Mouse (Mus musculus): Measurements from ENCODE around the gene Rtn4rl2. TPM values are rescaled to one million over a fixed set of nuclear protein-coding genes. Genes with fewer than 3 reads are reported as not detected.

The Rtn4rl2 gene
- polyA plus RNA-seq, 1 experiment from 2014 or later, result 1.9 TPM

DNA sequence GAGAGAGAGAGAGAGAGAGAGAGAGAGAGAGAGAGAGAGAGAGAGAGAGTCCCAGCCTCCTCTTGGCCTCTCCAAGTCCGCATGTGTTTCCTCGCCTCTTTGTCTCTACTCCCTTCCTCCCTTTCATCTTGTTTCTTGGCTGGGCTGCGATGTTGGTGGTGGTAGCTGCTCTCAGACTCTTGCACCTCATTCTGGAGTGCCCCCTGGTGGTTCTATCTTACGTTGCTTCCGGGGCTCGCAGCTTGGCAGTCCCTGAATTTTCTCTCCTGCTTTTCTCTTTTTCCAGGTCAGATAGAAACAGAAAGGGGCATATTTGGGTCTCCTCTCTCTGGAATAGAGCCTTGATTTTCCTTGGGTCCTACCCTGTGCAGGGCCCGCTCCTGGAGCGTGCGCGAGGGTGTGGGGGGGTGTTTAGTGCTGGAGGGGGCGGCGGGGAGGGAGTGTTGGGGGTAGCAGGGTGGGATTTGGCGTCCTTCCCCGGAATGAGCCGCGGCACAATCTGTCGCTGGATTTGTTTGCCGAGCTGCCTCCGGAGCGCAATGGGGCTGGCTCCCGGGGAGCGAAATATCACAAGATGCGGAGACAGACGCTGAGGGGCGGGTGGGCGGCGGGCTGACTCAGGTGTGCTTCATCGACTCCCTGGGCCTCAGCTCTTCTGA, 2.3 kb upstream of the Rtn4rl2 start:
- Histone ChIP-seq H3K4me1 (replicated peaks; ENCODE audit: control insufficient read depth, insufficient read depth, low read length) (peaks cover 22% of the 10 kb centered on the region), H3K4me2 (ENCODE audit: low read length) (peak overlapping the region; percentile 53), H3K9ac (ENCODE audit: low read length) (0 out of 2 replicates have a peak overlapping the region, but pooled peaks have one; percentile 11), H3K36me3 (ENCODE audit: control insufficient read depth, insufficient read depth, low read length) (no peaks in the 10 kb centered on the region), H3K9me3 (ENCODE audit: control insufficient read depth, low read length) (no peaks in the 10 kb centered on the region), H3K27ac (ENCODE audit: low read depth) (no peak overlapping the region), H3K27me3 (replicated peaks; ENCODE audit: control insufficient read depth, insufficient read depth, low read length) (peaks cover 51% of the 10 kb centered on the region), H3K4me3 (ENCODE audit: low read depth, low read length) (peak overlapping the region; percentile 24)
- WGBS, result 2% methylated on average over 28 of the region's 28 CpGs
- ATAC-seq (replicated peaks; ENCODE audit: low FRiP score, low TSS enrichment, low read depth), result no peak
- DNase-seq (ENCODE audit: low spot score), result peak; percentile 82

DNA sequence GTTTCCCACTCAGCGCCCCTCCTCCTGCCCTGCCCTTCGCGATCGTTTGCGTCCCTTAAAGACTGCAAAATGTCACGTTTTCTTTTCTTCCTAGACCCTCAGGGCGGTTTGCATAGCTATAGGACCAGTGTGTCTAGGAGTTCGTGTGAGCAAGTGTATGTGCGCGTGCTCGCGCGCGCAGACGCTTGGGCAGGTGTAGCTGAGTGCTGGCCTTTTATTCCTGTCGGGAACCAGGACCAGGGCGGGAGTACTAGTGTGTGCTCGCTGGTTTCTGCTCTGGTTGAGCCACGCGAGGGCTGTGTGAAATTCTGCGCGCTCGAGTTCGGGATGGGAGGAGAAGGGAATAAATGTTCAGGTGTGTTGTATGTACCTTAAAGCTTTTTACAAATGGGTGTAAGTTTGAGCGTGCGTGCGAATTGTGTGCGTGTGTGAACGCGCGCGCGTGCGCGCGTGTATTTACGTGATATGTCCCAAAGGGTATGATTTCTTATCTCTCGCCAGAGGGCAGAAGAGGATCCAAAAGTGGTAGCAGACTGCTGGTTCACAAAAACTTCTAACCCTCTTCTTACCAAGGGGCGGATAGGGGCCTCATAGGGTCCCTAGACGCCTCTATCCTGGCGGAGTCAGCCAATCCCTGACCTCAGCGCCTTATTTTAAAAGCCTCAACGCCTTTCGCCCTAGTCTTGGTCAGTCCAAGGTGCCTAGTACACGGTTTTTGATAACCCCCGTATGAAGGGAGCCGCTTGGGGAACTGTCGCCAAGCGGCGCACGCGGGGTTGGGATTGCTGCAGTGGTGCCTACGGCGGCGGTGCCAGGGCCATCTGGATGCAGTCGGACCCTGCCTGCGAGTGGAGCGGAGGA, 1.1 kb upstream of the Rtn4rl2 start:
- no peaks in the 10 kb centered on the region for H3K36me3 ChIP-seq (ENCODE audit: control insufficient read depth, insufficient read depth, low read length)
- no peaks in the 10 kb centered on the region for H3K9me3 ChIP-seq (ENCODE audit: control insufficient read depth, low read length)
- H3K4me2 ChIP-seq (ENCODE audit: low read length), result peak overlapping the region; percentile 66
- peaks cover 62% of the 10 kb centered on the region for H3K27me3 ChIP-seq (replicated peaks; ENCODE audit: control insufficient read depth, insufficient read depth, low read length)
- H3K4me3 ChIP-seq (ENCODE audit: low read depth, low read length), result peak overlapping the region; percentile 61
- ATAC-seq (replicated peaks; ENCODE audit: low FRiP score, low TSS enrichment, low read depth) (peak; percentile 14; the same call in 1 of the 2 replicates), DNase-seq (ENCODE audit: low spot score) (peak; percentile 77)
- H3K9ac ChIP-seq (ENCODE audit: low read length), result no peak overlapping the region
- no peak overlapping the region for H3K27ac ChIP-seq (ENCODE audit: low read depth)
- under 1% methylated on average over 58 of the region's 58 CpGs for WGBS
- H3K4me1 ChIP-seq (replicated peaks; ENCODE audit: control insufficient read depth, insufficient read depth, low read length), result peaks cover 32% of the 10 kb centered on the region

DNA sequence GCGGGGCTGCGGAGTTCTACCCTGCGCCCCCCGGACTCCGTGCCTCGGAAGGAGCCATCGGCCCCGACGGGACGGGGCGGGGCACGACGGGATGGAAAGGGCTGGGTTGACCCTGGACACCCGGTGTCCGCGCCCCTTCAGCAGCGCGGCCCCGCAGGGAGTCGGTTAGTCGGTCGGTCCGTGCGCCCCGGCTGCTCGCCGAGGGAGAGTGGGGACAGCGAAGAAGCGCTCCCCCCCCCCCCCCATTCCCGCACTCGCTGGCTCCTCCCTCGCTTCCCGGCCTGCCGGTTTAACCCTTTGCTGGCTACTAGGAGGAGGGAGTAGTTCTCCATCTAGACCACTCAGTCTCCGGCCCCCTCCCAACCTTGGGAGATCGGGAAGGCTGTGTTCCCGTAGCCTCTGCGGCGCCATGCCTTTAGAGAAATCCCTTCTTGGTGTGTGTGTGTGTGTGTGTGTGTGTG, 341 bp upstream of the Rtn4rl2 start:
- DNase-seq (ENCODE audit: low spot score), result peak; percentile 78
- peak overlapping the region; percentile 61 for H3K4me3 ChIP-seq (ENCODE audit: low read depth, low read length)
- peaks cover 35% of the 10 kb centered on the region for H3K4me1 ChIP-seq (replicated peaks; ENCODE audit: control insufficient read depth, insufficient read depth, low read length)
- ATAC-seq (replicated peaks; ENCODE audit: low FRiP score, low TSS enrichment, low read depth), result peak; percentile 30
- H3K36me3 ChIP-seq (ENCODE audit: control insufficient read depth, insufficient read depth, low read length), result no peaks in the 10 kb centered on the region
- H3K27me3 ChIP-seq (replicated peaks; ENCODE audit: control insufficient read depth, insufficient read depth, low read length), result peaks cover 70% of the 10 kb centered on the region
- 0% methylated on average over 32 of the region's 39 CpGs for WGBS
- no peaks in the 10 kb centered on the region for H3K9me3 ChIP-seq (ENCODE audit: control insufficient read depth, low read length)
- H3K27ac ChIP-seq (ENCODE audit: low read depth), result no peak overlapping the region
- H3K9ac ChIP-seq (ENCODE audit: low read length), result peak overlapping the region; percentile 48
- peak overlapping the region; percentile 66 for H3K4me2 ChIP-seq (ENCODE audit: low read length)

DNA sequence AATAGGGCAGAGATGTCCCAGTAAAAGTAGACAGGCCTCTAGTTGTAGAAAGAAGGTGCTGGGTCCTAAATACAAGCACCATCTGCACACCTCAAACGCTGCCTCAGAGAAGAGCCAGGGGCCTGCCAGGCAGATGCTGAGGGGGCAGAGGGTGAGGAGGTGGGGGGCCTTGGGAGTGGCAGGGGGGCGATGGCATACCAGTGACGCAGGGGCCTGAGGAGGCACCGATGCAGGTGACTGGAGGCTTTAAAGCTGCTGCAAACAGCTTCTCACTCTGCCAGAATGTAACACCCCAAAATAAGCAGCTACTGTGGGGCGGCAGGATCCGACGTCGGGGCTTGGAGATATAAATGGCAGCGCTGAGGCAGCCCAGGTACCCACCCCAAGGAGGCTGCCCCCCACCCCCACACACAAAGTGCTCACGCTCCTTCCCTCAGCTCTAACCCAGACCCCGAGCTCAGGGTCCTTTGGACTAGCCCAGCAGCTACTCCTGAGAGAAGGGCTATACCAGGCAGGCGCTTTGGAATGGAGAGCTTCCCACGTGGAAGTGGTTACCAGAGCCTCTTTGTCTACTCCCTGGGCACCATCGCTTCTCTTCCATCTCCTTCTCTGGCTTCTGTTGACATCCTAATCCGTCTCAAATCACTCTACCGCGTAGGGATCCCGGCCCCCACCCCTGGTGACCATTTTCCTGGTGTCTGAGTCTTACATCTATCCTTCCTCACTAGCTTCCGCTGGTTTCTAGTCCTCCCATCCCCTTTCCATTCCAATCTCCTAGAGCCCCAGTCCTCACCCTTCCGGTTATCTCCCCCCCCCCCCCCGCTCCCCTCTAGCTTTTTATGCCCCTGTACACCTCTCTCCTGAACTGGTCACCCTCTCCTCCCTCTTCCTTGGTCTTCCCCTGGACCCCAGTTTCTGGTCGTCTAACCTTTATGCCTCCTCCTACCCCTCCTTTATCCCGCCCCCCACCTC, 1.1 kb downstream of the Rtn4rl2 start:
- ATAC-seq (replicated peaks; ENCODE audit: low FRiP score, low TSS enrichment, low read depth), result no peak
- no peak overlapping the region for H3K27ac ChIP-seq (ENCODE audit: low read depth)
- H3K4me2 ChIP-seq (ENCODE audit: low read length), result peak overlapping the region; percentile 66
- no peaks in the 10 kb centered on the region for H3K9me3 ChIP-seq (ENCODE audit: control insufficient read depth, low read length)
- 0 out of 2 replicates have a peak overlapping the region, but pooled peaks have one; percentile 61 for H3K4me3 ChIP-seq (ENCODE audit: low read depth, low read length)
- H3K27me3 ChIP-seq (replicated peaks; ENCODE audit: control insufficient read depth, insufficient read depth, low read length), result peaks cover 74% of the 10 kb centered on the region
- no peaks in the 10 kb centered on the region for H3K36me3 ChIP-seq (ENCODE audit: control insufficient read depth, insufficient read depth, low read length)
- H3K4me1 ChIP-seq (replicated peaks; ENCODE audit: control insufficient read depth, insufficient read depth, low read length), result peaks cover 35% of the 10 kb centered on the region
- WGBS, result 15% methylated on average over 21 of the region's 23 CpGs
- H3K9ac ChIP-seq (ENCODE audit: low read length), result no peak overlapping the region
- DNase-seq (ENCODE audit: low spot score), result no peak

DNA sequence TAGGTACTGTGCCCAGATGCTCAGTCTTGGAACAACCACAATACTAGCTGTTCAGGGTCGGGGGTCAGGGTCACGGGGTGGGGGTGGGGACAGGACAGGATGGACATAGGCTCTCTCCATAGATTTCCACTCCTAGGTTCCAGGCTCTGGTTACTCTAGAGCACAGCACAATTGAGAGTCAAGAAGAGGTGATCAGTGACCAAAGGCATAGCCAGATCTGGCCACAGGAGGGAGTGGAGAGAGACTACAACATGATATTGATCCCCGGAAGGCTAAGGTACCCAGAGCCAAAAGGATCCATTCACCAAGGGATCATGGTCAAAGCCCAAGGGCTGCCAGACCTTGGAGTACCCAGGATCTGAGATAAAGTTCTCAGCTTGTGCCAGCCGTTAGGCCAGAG, 1.9 kb downstream of the Rtn4rl2 start:
- H3K4me1 ChIP-seq (replicated peaks; ENCODE audit: control insufficient read depth, insufficient read depth, low read length), result peaks cover 35% of the 10 kb centered on the region
- H3K27me3 ChIP-seq (replicated peaks; ENCODE audit: control insufficient read depth, insufficient read depth, low read length), result peaks cover 77% of the 10 kb centered on the region
- ATAC-seq (replicated peaks; ENCODE audit: low FRiP score, low TSS enrichment, low read depth), result no peak
- no peak overlapping the region for H3K27ac ChIP-seq (ENCODE audit: low read depth)
- WGBS, result 47% methylated on average over 4 of the region's 4 CpGs
- H3K9me3 ChIP-seq (ENCODE audit: control insufficient read depth, low read length), result no peaks in the 10 kb centered on the region
- no peak overlapping the region for H3K9ac ChIP-seq (ENCODE audit: low read length)
- H3K36me3 ChIP-seq (ENCODE audit: control insufficient read depth, insufficient read depth, low read length), result no peaks in the 10 kb centered on the region
- no peak overlapping the region for H3K4me2 ChIP-seq (ENCODE audit: low read length)
- H3K4me3 ChIP-seq (ENCODE audit: low read depth, low read length), result no peak overlapping the region
- no peak for DNase-seq (ENCODE audit: low spot score)

DNA sequence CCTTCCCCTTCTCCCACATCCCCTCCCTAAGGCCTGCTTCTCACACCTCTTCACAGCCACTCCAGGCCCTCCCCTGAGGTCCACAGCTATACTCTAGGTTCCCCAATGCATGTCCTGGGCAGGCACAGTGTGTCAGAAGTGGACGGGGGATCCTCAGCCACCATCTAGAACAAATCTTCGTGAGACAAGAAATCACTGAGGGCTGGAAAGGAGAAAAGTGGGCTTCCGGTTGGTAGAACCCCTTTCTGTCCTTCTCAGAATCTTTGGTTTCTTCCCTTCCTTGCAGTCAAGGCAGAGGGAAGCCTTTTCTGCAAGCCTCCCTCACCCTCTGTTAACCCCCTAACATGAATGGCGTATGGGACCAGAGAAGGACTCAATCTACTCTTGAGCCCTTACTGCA, 2.6 kb downstream of the Rtn4rl2 start:
- no peak overlapping the region for H3K9ac ChIP-seq (ENCODE audit: low read length)
- peaks cover 31% of the 10 kb centered on the region for H3K4me1 ChIP-seq (replicated peaks; ENCODE audit: control insufficient read depth, insufficient read depth, low read length)
- no peak overlapping the region for H3K27ac ChIP-seq (ENCODE audit: low read depth)
- no peaks in the 10 kb centered on the region for H3K36me3 ChIP-seq (ENCODE audit: control insufficient read depth, insufficient read depth, low read length)
- no peak overlapping the region for H3K4me2 ChIP-seq (ENCODE audit: low read length)
- WGBS, result 66% methylated on average over 4 of the region's 4 CpGs
- no peak for DNase-seq (ENCODE audit: low spot score)
- ATAC-seq (replicated peaks; ENCODE audit: low FRiP score, low TSS enrichment, low read depth), result no peak
- H3K4me3 ChIP-seq (ENCODE audit: low read depth, low read length), result no peak overlapping the region
- H3K27me3 ChIP-seq (replicated peaks; ENCODE audit: control insufficient read depth, insufficient read depth, low read length), result peaks cover 70% of the 10 kb centered on the region
- no peaks in the 10 kb centered on the region for H3K9me3 ChIP-seq (ENCODE audit: control insufficient read depth, low read length)

DNA sequence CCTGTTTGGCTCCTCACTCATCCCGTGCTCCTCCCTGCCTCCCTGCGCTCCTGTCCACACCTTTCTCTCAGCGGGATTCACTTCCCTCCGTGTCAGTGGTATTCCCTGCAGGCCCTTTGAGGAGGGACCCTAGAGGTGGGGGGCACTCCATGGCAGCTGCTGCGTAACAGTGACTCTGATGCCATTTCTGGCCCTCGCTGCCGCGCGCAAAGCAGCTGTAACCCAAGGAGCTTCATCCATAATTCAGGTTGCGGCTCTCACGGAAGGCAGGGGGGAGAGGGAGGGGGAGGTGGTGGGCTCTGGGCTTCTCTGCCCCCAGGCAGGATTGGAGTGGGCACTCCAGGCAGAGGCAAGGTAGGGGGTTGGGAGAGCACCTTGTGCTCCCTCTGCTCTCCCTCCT, 3.0 kb downstream of the Rtn4rl2 start:
- Histone ChIP-seq H3K4me2 (ENCODE audit: low read length) (peak overlapping the region; percentile 36; the same call in 1 of the 2 replicates), H3K4me1 (replicated peaks; ENCODE audit: control insufficient read depth, insufficient read depth, low read length) (peaks cover 31% of the 10 kb centered on the region), H3K27me3 (replicated peaks; ENCODE audit: control insufficient read depth, insufficient read depth, low read length) (peaks cover 67% of the 10 kb centered on the region), H3K9ac (ENCODE audit: low read length) (no peak overlapping the region), H3K36me3 (ENCODE audit: control insufficient read depth, insufficient read depth, low read length) (no peaks in the 10 kb centered on the region), H3K4me3 (ENCODE audit: low read depth, low read length) (no peak overlapping the region), H3K9me3 (ENCODE audit: control insufficient read depth, low read length) (no peaks in the 10 kb centered on the region), H3K27ac (ENCODE audit: low read depth) (no peak overlapping the region)
- 10% methylated on average over 11 of the region's 11 CpGs for WGBS
- no peak for DNase-seq (ENCODE audit: low spot score)
- ATAC-seq (replicated peaks; ENCODE audit: low FRiP score, low TSS enrichment, low read depth), result no peak

DNA sequence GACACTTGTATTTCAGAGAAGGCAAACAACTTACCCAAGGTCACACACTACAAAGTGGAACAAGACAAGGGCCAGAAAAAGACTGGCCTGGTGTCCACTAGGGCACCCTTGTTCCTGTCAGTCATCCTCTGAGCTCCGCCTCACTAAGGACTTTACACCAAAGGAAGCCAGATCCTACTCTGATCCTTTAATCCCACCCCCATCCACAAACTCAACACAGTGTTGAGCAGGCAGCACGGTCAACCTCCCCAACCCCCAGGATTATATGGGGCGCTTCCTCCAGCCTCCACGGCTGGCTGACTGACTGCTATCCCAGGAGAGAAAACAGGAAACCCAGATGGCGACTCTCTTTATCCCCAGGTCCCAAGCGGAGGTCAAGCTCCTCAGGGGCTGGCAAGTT, 3.4 kb downstream of the Rtn4rl2 start:
- H3K4me3 ChIP-seq (ENCODE audit: low read depth, low read length), result no peak overlapping the region
- no peak for ATAC-seq (replicated peaks; ENCODE audit: low FRiP score, low TSS enrichment, low read depth)
- no peaks in the 10 kb centered on the region for H3K9me3 ChIP-seq (ENCODE audit: control insufficient read depth, low read length)
- no peaks in the 10 kb centered on the region for H3K36me3 ChIP-seq (ENCODE audit: control insufficient read depth, insufficient read depth, low read length)
- H3K27ac ChIP-seq (ENCODE audit: low read depth), result no peak overlapping the region
- H3K27me3 ChIP-seq (replicated peaks; ENCODE audit: control insufficient read depth, insufficient read depth, low read length), result peaks cover 66% of the 10 kb centered on the region
- H3K9ac ChIP-seq (ENCODE audit: low read length), result no peak overlapping the region
- H3K4me1 ChIP-seq (replicated peaks; ENCODE audit: control insufficient read depth, insufficient read depth, low read length), result peaks cover 30% of the 10 kb centered on the region
- WGBS, result 4% methylated on average over 4 of the region's 6 CpGs
- peak overlapping the region; percentile 36 for H3K4me2 ChIP-seq (ENCODE audit: low read length)
- DNase-seq (ENCODE audit: low spot score), result no peak
